In genomic region chr15:97898791-97899190, GRCm38 (mm10) we compare ENCODE assay signal across 21 mouse cellular contexts. TPM values are rescaled to one million over a fixed set of nuclear protein-coding genes. Genes with fewer than 3 reads are reported as not detected.
A peak's percentile ranks its signal among the peaks of the same experiment; 100 is the strongest.
DNase-seq lines count a peak whose midpoint lies in the region; ATAC-seq lines count a peak whose summit lies in the region.
"Had no signal": no experiment of that assay in that cellular context is flagged by ENCODE, and none has a peak within 500 bp of the region (broad histone marks: within the 10 kb centered on the region; RNA-seq: fewer than 3 reads in every experiment).

No protein-coding gene starts in this region.

- 0 out of 2 replicates have a peak overlapping the region, but pooled peaks have one; percentile 59 for H3K27ac ChIP-seq in heart, embryonic 10.5 days
- H3K27ac ChIP-seq in midbrain, embryonic 10.5 days (replicated peaks), result 0 out of 2 replicates have a peak overlapping the region, but pooled peaks have one; percentile 38
- H3K27ac ChIP-seq in midbrain, embryonic 16.5 days (ENCODE audit: low read length), result no peak overlapping the region
- no peak overlapping the region for H3K27ac ChIP-seq in intestine, embryonic 16.5 days (ENCODE audit: low read length)
- H3K27ac ChIP-seq: embryonic facial prominence, embryonic 13.5 days; forebrain, embryonic 12.5 days; heart, embryonic 13.5 days; hindbrain, embryonic 14.5 days had no signal

- no peak overlapping the region for H3K4me2 ChIP-seq in midbrain, embryonic 16.5 days (ENCODE audit: low read length)
- no peak overlapping the region for H3K4me2 ChIP-seq in intestine, embryonic 16.5 days (ENCODE audit: low read depth, low read length)
- H3K4me2 ChIP-seq: embryonic facial prominence, embryonic 13.5 days; forebrain, embryonic 12.5 days; heart, embryonic 13.5 days; hindbrain, embryonic 14.5 days had no signal

- WGBS in heart, embryonic 10.5 days, result 60% methylated on average over 5 of the region's 5 CpGs
- WGBS in midbrain, embryonic 10.5 days, result 88% methylated on average over 5 of the region's 5 CpGs
- 92% methylated on average over 5 of the region's 5 CpGs for WGBS in midbrain, embryonic 16.5 days
- WGBS in intestine, embryonic 16.5 days, result 72% methylated on average over 5 of the region's 5 CpGs

- H3K27me3 ChIP-seq in heart, embryonic 10.5 days (ENCODE audit: insufficient read depth, poor library complexity, severe bottlenecking), result peaks cover 24% of the 10 kb centered on the region
- H3K27me3 ChIP-seq in midbrain, embryonic 10.5 days (ENCODE audit: low read depth, poor library complexity, severe bottlenecking), result peaks cover 1% of the 10 kb centered on the region; the same call in 1 of the 2 replicates
- no peaks in the 10 kb centered on the region for H3K27me3 ChIP-seq in midbrain, embryonic 16.5 days (ENCODE audit: control insufficient read depth, insufficient read depth, low read depth, low read length)
- H3K27me3 ChIP-seq in intestine, embryonic 16.5 days (replicated peaks; ENCODE audit: control insufficient read depth, insufficient read depth, low read length), result no peaks in the 10 kb centered on the region
- H3K27me3 ChIP-seq: forebrain, embryonic 12.5 days had no signal

- peaks cover 31% of the 10 kb centered on the region for H3K4me1 ChIP-seq in heart, embryonic 10.5 days
- peaks cover 6% of the 10 kb centered on the region; the same call in 1 of the 2 replicates for H3K4me1 ChIP-seq in midbrain, embryonic 10.5 days
- no peaks in the 10 kb centered on the region for H3K4me1 ChIP-seq in midbrain, embryonic 16.5 days (ENCODE audit: control insufficient read depth, insufficient read depth, low read length)
- peaks cover 8% of the 10 kb centered on the region for H3K4me1 ChIP-seq in intestine, embryonic 16.5 days (ENCODE audit: control insufficient read depth, insufficient read depth, low read length)

- no peaks in the 10 kb centered on the region for H3K36me3 ChIP-seq in heart, embryonic 10.5 days
- no peaks in the 10 kb centered on the region for H3K36me3 ChIP-seq in midbrain, embryonic 10.5 days
- no peaks in the 10 kb centered on the region for H3K36me3 ChIP-seq in midbrain, embryonic 16.5 days (ENCODE audit: control insufficient read depth, insufficient read depth, low read length)
- no peaks in the 10 kb centered on the region for H3K36me3 ChIP-seq in intestine, embryonic 16.5 days (ENCODE audit: control insufficient read depth, insufficient read depth, low read length)
- H3K36me3 ChIP-seq: embryonic facial prominence, embryonic 13.5 days; forebrain, embryonic 12.5 days; G1E; heart, embryonic 13.5 days had no signal

- H3K9ac ChIP-seq in midbrain, embryonic 16.5 days (ENCODE audit: low read depth, low read length), result no peak overlapping the region
- no peak overlapping the region for H3K9ac ChIP-seq in intestine, embryonic 16.5 days (ENCODE audit: low read depth, low read length)
- H3K9ac ChIP-seq: embryonic facial prominence, embryonic 13.5 days; forebrain, embryonic 12.5 days; heart, embryonic 13.5 days; hindbrain, embryonic 14.5 days had no signal

- H3K9me3 ChIP-seq in heart, embryonic 10.5 days, result no peaks in the 10 kb centered on the region
- no peaks in the 10 kb centered on the region for H3K9me3 ChIP-seq in midbrain, embryonic 10.5 days (replicated peaks)
- H3K9me3 ChIP-seq in midbrain, embryonic 16.5 days (replicated peaks; ENCODE audit: control insufficient read depth, low read length, poor library complexity, severe bottlenecking), result no peaks in the 10 kb centered on the region
- H3K9me3 ChIP-seq in intestine, embryonic 16.5 days (ENCODE audit: control insufficient read depth, low read length), result no peaks in the 10 kb centered on the region
- H3K9me3 ChIP-seq: embryonic facial prominence, embryonic 13.5 days; forebrain, embryonic 12.5 days; G1E; heart, embryonic 13.5 days had no signal

- no peak for DNase-seq in heart, embryonic 10.5 days (ENCODE audit: low spot score)
- no peak for DNase-seq in heart, adult 18-20 months
- no peak for DNase-seq in midbrain, embryonic 10.5 days (ENCODE audit: low spot score)
- no peak for DNase-seq in adrenal gland, postnatal 25 days
- no peak for DNase-seq in urinary bladder, postnatal 14 days (ENCODE audit: low spot score)
- DNase-seq: adrenal gland, postnatal 10 days; B cell, adult 2 months; cerebellum, adult 11-12 months; cerebellum, adult 9-10 months; cerebellum, postnatal 36 days; gastrocnemius, postnatal 10 days; heart, postnatal 4 days had no signal

- H3K4me3 ChIP-seq in heart, embryonic 10.5 days, result no peak overlapping the region
- no peak overlapping the region for H3K4me3 ChIP-seq in midbrain, embryonic 10.5 days
- H3K4me3 ChIP-seq in midbrain, embryonic 16.5 days (ENCODE audit: low read depth, low read length), result no peak overlapping the region
- no peak overlapping the region for H3K4me3 ChIP-seq in intestine, embryonic 16.5 days (ENCODE audit: low read length)
- H3K4me3 ChIP-seq: embryonic facial prominence, embryonic 13.5 days; forebrain, embryonic 12.5 days; heart, embryonic 13.5 days had no signal

- ATAC-seq in midbrain, embryonic 16.5 days, result no peak
- peak; percentile 72 for ATAC-seq in intestine, embryonic 16.5 days
- ATAC-seq: CD4-positive, CD25-positive, alpha-beta regulatory T cell, adult 4 months; forebrain, embryonic 16.5 days had no signal

RNA-seq across cellular contexts. Expression of gene Vdr, which starts 11.6 kb away (rescaled TPM):
- 0.75 and 0.77 TPM in 2 replicates for polyA plus RNA-seq in heart, embryonic 10.5 days (2016; fragmentation: Nextera tagmentation; extraction: Ambion mirVana)
- 1 to 10 TPM; 2.4 to 3.4 TPM for total RNA-seq in heart, adult 18-20 months (2021)
- polyA plus RNA-seq in midbrain, embryonic 10.5 days (2016; fragmentation: Nextera tagmentation; extraction: Ambion mirVana), result 0.72 and 1.0 TPM in 2 replicates
- 0.05 and 0.15 TPM in 2 replicates for polyA plus RNA-seq in midbrain, embryonic 16.5 days (2015; fragmentation: Nextera tagmentation; extraction: Ambion mirVana)
- polyA plus RNA-seq in intestine, embryonic 16.5 days (2015; fragmentation: Nextera tagmentation; extraction: Ambion mirVana), result 2.4 TPM in 2 replicates
- total RNA-seq in adrenal gland, postnatal 25 days (2021), result 6.0 and 8.0 TPM in 2 replicates
- polyA plus RNA-seq: forebrain, embryonic 16.5 days had no signal

RNA-seq across cellular contexts. Expression of gene Hdac7, which starts 54.5 kb away (rescaled TPM):
- 23.4 and 26.7 TPM in 2 replicates for polyA plus RNA-seq in heart, embryonic 10.5 days (2016; fragmentation: Nextera tagmentation; extraction: Ambion mirVana)
- total RNA-seq in heart, adult 18-20 months (2021), result 10 to 100 TPM; 19.3 to 26.3 TPM
- 23.9 and 24.7 TPM in 2 replicates for polyA plus RNA-seq in midbrain, embryonic 10.5 days (2016; fragmentation: Nextera tagmentation; extraction: Ambion mirVana)
- polyA plus RNA-seq in midbrain, embryonic 16.5 days (2015; fragmentation: Nextera tagmentation; extraction: Ambion mirVana), result 28.6 and 31.5 TPM in 2 replicates
- polyA plus RNA-seq in intestine, embryonic 16.5 days (2015; fragmentation: Nextera tagmentation; extraction: Ambion mirVana), result 15.8 and 18.2 TPM in 2 replicates
- 93.1 and 109 TPM in 2 replicates for total RNA-seq in adrenal gland, postnatal 25 days (2021)

Comparison
In these comparisons a context has a peak if more than half of its experiments do, and no peak if none do; other contexts are left out.
1. H3K27ac ChIP-seq: peak in heart, embryonic 10.5 days (single experiment) and midbrain, embryonic 10.5 days (single experiment); none in midbrain, embryonic 16.5 days (single experiment) and intestine, embryonic 16.5 days (single experiment).